Mouse (Mus musculus) frontal cortex, postnatal 10 days (tissue): Measurements from ENCODE around the gene Olfr168.
"Not testable (repeated sequence)": the region's sequence is repeated elsewhere in the genome, so short reads cannot be mapped to it uniquely, and the experiment has no call there.

Experiments used
- DNase-seq, 2 experiments: peaks; one replicate each; pipeline ENCODE4 v3.0.0; 2022; ENCODE audit warnings: low spot score in 2 of 2, mixed read lengths in 1 of 2

Gene Olfr168

GRCm38 (mm10) chr16:19535455-19535854 is at the start of gene Olfr168:
Gene Olfr168, minus strand, starts transcription at chr16:19535555.
- no peak for DNase-seq

DNA sequence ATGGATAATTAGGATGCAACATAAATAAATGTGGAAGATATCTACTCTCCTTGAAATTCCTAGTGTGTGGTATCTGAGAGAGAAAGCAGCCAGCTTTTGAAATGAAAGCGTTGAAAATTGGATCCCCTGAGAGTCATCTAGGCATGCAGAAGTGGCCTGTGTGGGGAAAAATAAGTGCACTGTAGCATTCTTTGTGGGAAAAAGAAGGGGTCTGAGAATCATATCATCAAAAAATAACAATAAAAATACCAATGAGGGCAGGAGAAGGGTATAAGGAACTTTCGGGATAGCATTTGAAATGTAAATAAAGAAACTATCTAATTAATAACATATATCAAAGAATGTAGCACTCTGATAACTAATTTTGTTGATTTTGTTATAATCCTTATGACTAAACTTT is 36.4 kb upstream of the Olfr168 start, which contains the start of gene Olfr169:
Gene Olfr169, minus strand, starts transcription at position 101 of the 400 bp plus-strand sequence.
- not testable (repeated sequence) for DNase-seq

DNA sequence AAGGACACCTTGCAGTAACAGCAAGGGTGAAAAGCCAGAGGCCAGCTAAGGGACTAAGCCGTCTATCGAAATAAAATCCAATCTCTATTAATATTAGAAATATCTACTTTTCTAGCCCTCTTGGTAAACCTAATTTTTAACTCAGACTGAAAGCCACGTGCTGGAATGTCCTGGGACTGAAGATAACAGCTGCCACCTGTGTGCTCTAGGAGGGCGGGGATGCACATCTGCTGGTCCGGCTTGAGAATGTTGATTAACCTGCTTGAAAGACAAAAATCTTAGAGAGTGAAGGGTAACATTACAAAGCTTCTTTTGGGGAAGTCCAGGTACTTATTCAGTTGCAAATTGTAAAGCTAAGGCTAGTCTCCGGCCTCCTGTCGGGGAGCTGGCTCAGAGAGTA is 18.1 kb upstream of the Olfr168 start:
- DNase-seq: not testable (repeated sequence)

DNA sequence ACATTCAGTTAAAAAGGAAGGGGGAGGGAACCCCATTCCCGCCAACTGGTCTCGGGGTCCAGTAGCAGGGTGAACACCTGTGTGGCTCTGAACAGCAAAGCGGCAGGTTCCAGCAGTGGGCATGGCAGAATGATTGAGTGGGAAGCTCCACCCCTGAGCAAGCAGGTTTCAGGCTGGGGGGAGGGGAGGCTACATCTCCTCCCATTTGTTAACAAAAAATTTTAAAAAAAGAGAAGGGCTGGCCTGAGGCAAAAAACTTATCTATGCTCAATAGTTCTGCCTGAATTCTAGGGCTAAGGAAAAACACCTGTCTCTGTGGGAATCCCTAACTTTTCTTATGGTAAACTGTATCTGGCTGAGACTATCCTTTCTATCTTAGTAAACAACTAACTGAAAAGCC is 16.9 kb upstream of the Olfr168 start:
- DNase-seq: not testable (repeated sequence)

DNA sequence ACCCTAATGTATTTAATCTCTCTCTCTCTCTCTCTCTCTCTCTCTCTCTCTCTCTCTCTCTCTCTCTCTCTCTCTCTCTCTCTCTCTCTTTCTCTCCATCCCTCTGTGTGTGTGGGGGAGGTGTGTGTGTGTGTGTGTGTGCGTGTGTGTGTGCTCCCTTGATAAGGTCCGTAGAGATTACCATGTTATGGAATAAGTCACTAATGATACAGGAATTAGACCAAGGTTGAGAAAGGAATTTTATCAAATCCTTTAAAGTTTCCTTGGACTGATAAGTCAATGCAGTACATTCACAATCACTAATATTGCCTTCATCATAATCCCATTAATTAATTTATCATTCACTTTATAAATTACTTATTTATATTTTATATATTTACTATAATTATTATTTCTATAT is 13.2 kb downstream of the Olfr168 start, which contains the start of gene Olfr167:
Gene Olfr167, minus strand, starts transcription at position 101 of the 400 bp plus-strand sequence.
- DNase-seq: no peak

GRCm38 (mm10) chr16:19483394-19483793 is 52.0 kb downstream of the Olfr168 start, which contains the start of gene Olfr166:
Gene Olfr166, plus strand, starts transcription at chr16:19483694.
- DNase-seq: no peak
